Mouse (Mus musculus): ENCODE results near the gene Got1.

- TF ChIP-seq GATA1 (IDR thresholded peaks at IDR 0.05; ENCODE audit: borderline replicate concordance, low read length) (no peak), FLI1 (IDR thresholded peaks at IDR 0.05; ENCODE audit: low read length) (no peak)
Observed at GRCm38 (mm10) chr19:43511621-43512620, 12.5 kb downstream of the Got1 start.
